Mouse (Mus musculus) thymus, adult 2 months (tissue): ENCODE measurements around the gene Dclk1.

ENCODE experiments used
- CTCF ChIP-seq: fragments of 200-500 bp; IDR thresholded peaks from 2 replicates; pipeline ENCODE4 v1.5.1; 2012; ENCODE audit warnings: mild to moderate bottlenecking, control low read depth, low read length, moderate library complexity, borderline replicate concordance; ENCODE audit not compliant: control insufficient read depth, poor library complexity, insufficient read depth; ENCODE audit errors: extremely low read depth
- POLR2A ChIP-seq: fragments of 200-500 bp; IDR thresholded peaks from 2 replicates; pipeline ENCODE4 v1.6.1; 2012; ENCODE audit warnings: mild to moderate bottlenecking, low read length, control low read depth, moderate library complexity; ENCODE audit not compliant: control insufficient read depth, poor library complexity, insufficient read depth; ENCODE audit errors: extremely low read depth

DNA sequence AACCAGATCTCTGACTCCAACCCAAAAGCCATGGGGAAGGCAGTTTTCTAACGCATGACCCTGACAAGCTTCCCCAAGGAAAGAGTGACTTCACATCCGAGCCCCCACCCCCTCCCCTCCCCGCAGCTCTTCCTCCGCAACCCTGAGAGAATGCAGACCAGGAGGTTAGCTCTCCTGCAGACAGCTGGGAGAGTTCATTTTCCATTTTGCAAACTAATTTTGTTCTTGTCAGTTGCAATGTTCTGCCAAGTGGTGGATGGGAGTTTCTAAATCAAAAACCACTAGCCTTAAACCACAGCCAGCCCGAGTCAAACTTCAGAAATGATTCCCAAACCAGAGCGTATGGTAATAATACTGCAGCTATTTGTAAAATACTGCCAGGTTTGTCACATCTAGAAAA is 269.5 kb downstream of the Dclk1 start:
- TF ChIP-seq CTCF (no peak), POLR2A (no peak)
